Mouse (Mus musculus) cerebellum, adult 2 months (tissue): Measurements from ENCODE around the gene Comt.

Experiments
- CTCF ChIP-seq: fragments of 200-500 bp; IDR thresholded peaks from 2 replicates; pipeline ENCODE4 v1.5.1; 2011; ENCODE audit warnings: low read depth, mild to moderate bottlenecking, control low read depth, low read length, moderate library complexity, borderline replicate concordance; ENCODE audit not compliant: insufficient read depth
- POLR2A ChIP-seq: fragments of 200-500 bp; IDR thresholded peaks from 2 replicates; pipeline ENCODE4 v1.6.1; 2011; ENCODE audit warnings: low read length, control low read depth, borderline replicate concordance; ENCODE audit not compliant: insufficient read depth

- TF ChIP-seq CTCF (no peak), POLR2A (no peak)
Observed at GRCm38 (mm10) chr16:18451486-18452181, 25.0 kb upstream of the Comt start.
